15 mouse cellular contexts compared by ENCODE assay signal in genomic region chr2:138374556-138374955, GRCm38 (mm10).
"Had no signal": no experiment of that assay in that cellular context is flagged by ENCODE, and none has a peak within 500 bp of the region (broad histone marks: within the 10 kb centered on the region; RNA-seq: fewer than 3 reads in every experiment).

No protein-coding gene starts in this region.

- H3K4me3 ChIP-seq: limb, embryonic 15.5 days; liver, embryonic 12.5 days; megakaryocyte, embryonic 14.5 days; midbrain, embryonic 12.5 days; neural tube, embryonic 13.5 days; stomach, embryonic 15.5 days had no signal

- H3K27me3 ChIP-seq: limb, embryonic 15.5 days; liver, embryonic 12.5 days; megakaryocyte, embryonic 14.5 days; midbrain, embryonic 12.5 days; neural tube, embryonic 13.5 days; stomach, embryonic 15.5 days had no signal

- H3K9ac ChIP-seq: limb, embryonic 15.5 days; liver, embryonic 12.5 days; lung, embryonic 14.5 days; midbrain, embryonic 12.5 days; neural tube, embryonic 13.5 days; stomach, embryonic 15.5 days had no signal

- H3K27ac ChIP-seq: limb, embryonic 15.5 days; liver, embryonic 12.5 days; macrophage; midbrain, embryonic 12.5 days; neural tube, embryonic 13.5 days; stomach, embryonic 15.5 days had no signal

- ATAC-seq: liver, embryonic 12.5 days; midbrain, embryonic 16.5 days had no signal

- DNase-seq: kidney, postnatal 14 days; lung, embryonic 14.5 days; lung, postnatal 10 days; retina, postnatal 1 day; right cerebral cortex, postnatal 4 days; spleen, adult 18-20 months; thymus, postnatal 36 days had no signal

- H3K4me2 ChIP-seq: limb, embryonic 15.5 days; liver, embryonic 12.5 days; lung, embryonic 14.5 days; midbrain, embryonic 12.5 days; neural tube, embryonic 13.5 days; stomach, embryonic 15.5 days had no signal

- H3K9me3 ChIP-seq: limb, embryonic 15.5 days; liver, embryonic 12.5 days; megakaryocyte, embryonic 14.5 days; midbrain, embryonic 12.5 days; neural tube, embryonic 13.5 days; stomach, embryonic 15.5 days had no signal

- H3K36me3 ChIP-seq: limb, embryonic 15.5 days; liver, embryonic 12.5 days; midbrain, embryonic 12.5 days; neural tube, embryonic 13.5 days; stomach, embryonic 15.5 days had no signal

- H3K4me1 ChIP-seq: limb, embryonic 15.5 days; liver, embryonic 12.5 days; megakaryocyte, embryonic 14.5 days; midbrain, embryonic 12.5 days; neural tube, embryonic 13.5 days; stomach, embryonic 15.5 days had no signal
